Mouse (Mus musculus) bone marrow, adult 2 months (tissue): Measurements from ENCODE around the gene Rabep2.

ENCODE experiments used
- CTCF ChIP-seq: fragments of 200-500 bp; IDR thresholded peaks from 2 replicates; pipeline ENCODE4 v1.5.1; 2011; ENCODE audit warnings: low read length, control low read depth; ENCODE audit not compliant: control insufficient read depth, insufficient read depth
- POLR2A ChIP-seq: fragments of 200-500 bp; IDR thresholded peaks from 2 replicates; pipeline ENCODE4 v1.6.1; 2011; ENCODE audit warnings: low read depth, mild to moderate bottlenecking, control low read depth, low read length, borderline replicate concordance; ENCODE audit not compliant: control insufficient read depth

DNA sequence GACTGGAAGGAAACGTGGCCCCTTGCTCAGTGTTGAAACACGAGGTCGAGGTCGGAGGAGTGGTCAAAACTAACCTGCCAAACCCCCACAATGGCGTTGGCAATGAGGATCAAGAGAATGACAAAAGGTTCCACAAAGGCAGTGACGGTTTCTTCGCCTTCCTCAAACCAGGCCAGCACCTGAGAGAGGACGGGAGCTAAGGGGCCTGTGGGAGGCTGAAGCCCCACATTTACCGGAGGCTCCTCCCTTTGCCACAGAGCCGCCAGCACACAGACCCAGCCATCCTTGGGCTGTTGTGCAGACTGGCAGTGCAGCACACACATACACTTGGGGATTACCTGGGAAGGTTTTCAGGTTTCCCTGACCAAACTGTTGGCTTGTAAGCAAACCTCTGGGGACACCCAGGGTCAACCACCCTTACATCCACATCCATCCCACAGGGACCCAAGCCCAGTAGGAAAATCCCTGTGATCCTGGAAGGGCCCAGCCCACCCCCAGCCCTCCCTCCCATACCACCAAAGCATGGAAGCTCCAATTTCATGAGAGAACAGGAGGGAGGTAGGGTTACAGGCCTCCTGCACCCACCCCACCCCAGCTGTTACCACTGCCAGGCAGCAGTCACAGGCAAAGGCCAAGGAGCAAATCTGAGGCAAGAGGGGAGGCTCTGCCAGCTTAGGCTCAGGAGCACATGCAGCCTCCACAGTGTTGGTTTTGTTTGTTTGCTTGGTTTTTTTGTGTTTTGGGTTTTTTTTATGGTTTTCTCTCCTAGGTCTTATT is 32.3 kb downstream of the Rabep2 start:
- TF ChIP-seq CTCF (no peak), POLR2A (no peak)
